Mouse (Mus musculus): ENCODE measurements around the gene Cfap99. TPM values are rescaled to one million over a fixed set of nuclear protein-coding genes. Genes with fewer than 3 reads are reported as not detected.

Cfap99 gene
- total RNA-seq, 2 experiments from 2014 or later = not detected

- ATAC-seq (replicated peaks; ENCODE audit: poor library complexity) = no peak
These were observed 11.7 kb upstream of the Cfap99 start for GRCm38 (mm10) chr5:34276746-34277145.

GRCm38 (mm10) chr5:34278058-34278457, 10.3 kb upstream of the Cfap99 start:
- ATAC-seq (replicated peaks; ENCODE audit: poor library complexity) = peak; percentile 58

- ATAC-seq (replicated peaks; ENCODE audit: poor library complexity) = no peak
These were observed 9.2 kb upstream of the Cfap99 start for GRCm38 (mm10) chr5:34279214-34279613.

GRCm38 (mm10) chr5:34280976-34281375, 7.4 kb upstream of the Cfap99 start:
- ATAC-seq (replicated peaks; ENCODE audit: poor library complexity) = no peak

GRCm38 (mm10) chr5:34283355-34283754, 5.0 kb upstream of the Cfap99 start:
- ATAC-seq (replicated peaks; ENCODE audit: poor library complexity) = no peak

GRCm38 (mm10) chr5:34284156-34284750, 4.1 kb upstream of the Cfap99 start:
- ATAC-seq (replicated peaks; ENCODE audit: poor library complexity) = no peak

- no peak for ATAC-seq (replicated peaks; ENCODE audit: poor library complexity)
These were observed 3.1 kb upstream of the Cfap99 start for GRCm38 (mm10) chr5:34285285-34285684.

- peak; percentile 29; the same call in 1 of the 2 replicates for ATAC-seq (replicated peaks; ENCODE audit: poor library complexity)
These were observed 1.9 kb upstream of the Cfap99 start for GRCm38 (mm10) chr5:34286516-34286915.

GRCm38 (mm10) chr5:34287001-34287837, 1.2 kb upstream of the Cfap99 start:
- ATAC-seq (replicated peaks; ENCODE audit: poor library complexity) = 0 out of 2 replicates have a peak, but pooled peaks have one; percentile 15

- no peak for ATAC-seq (replicated peaks; ENCODE audit: poor library complexity)
These were observed 608 bp upstream of the Cfap99 start for GRCm38 (mm10) chr5:34287838-34288145.

GRCm38 (mm10) chr5:34289286-34289685, 886 bp downstream of the Cfap99 start:
- ATAC-seq (replicated peaks; ENCODE audit: poor library complexity) = no peak

GRCm38 (mm10) chr5:34293363-34293762, 5.0 kb downstream of the Cfap99 start:
- no peak for ATAC-seq (replicated peaks; ENCODE audit: poor library complexity)

GRCm38 (mm10) chr5:34294696-34295095, 6.3 kb downstream of the Cfap99 start:
- no peak for ATAC-seq (replicated peaks; ENCODE audit: poor library complexity)

- no peak for ATAC-seq (replicated peaks; ENCODE audit: poor library complexity)
These were observed 6.7 kb downstream of the Cfap99 start for GRCm38 (mm10) chr5:34295141-34295540.

- ATAC-seq (replicated peaks; ENCODE audit: poor library complexity) = no peak
These were observed 9.7 kb downstream of the Cfap99 start for GRCm38 (mm10) chr5:34298061-34298460.

- no peak for ATAC-seq (replicated peaks; ENCODE audit: poor library complexity)
These were observed 10.6 kb downstream of the Cfap99 start for GRCm38 (mm10) chr5:34298937-34299535.

- ATAC-seq (replicated peaks; ENCODE audit: poor library complexity) = no peak
These were observed 14.0 kb downstream of the Cfap99 start for GRCm38 (mm10) chr5:34302377-34302776.

- no peak for ATAC-seq (replicated peaks; ENCODE audit: poor library complexity)
These were observed 20.6 kb downstream of the Cfap99 start for GRCm38 (mm10) chr5:34309016-34309415.

- ATAC-seq (replicated peaks; ENCODE audit: poor library complexity) = no peak
These were observed 31.2 kb downstream of the Cfap99 start for GRCm38 (mm10) chr5:34319491-34320034.

GRCm38 (mm10) chr5:34321236-34321635, 32.8 kb downstream of the Cfap99 start:
- ATAC-seq (replicated peaks; ENCODE audit: poor library complexity) = no peak

- ATAC-seq (replicated peaks; ENCODE audit: poor library complexity) = no peak
These were observed 36.9 kb downstream of the Cfap99 start for GRCm38 (mm10) chr5:34325286-34325685.

- ATAC-seq (replicated peaks; ENCODE audit: poor library complexity) = 0 out of 2 replicates have a peak, but pooled peaks have one; percentile 6
These were observed 37.9 kb downstream of the Cfap99 start for GRCm38 (mm10) chr5:34326249-34326691.

Measured in megakaryocyte progenitor cell, adult 5-6 weeks (primary cell).